Mouse (Mus musculus) megakaryocyte, embryonic 14.5 days (primary cell): ENCODE data around the gene Hexdc.

Source experiments
- FLI1 ChIP-seq: IDR thresholded peaks from 2 replicates; pipeline ENCODE4 v1.6.1; 2012; ENCODE audit warnings: low read length, inconsistent platforms, mixed read lengths
- GATA1 ChIP-seq: IDR thresholded peaks from 3 replicates; pipeline ENCODE4 v1.6.1; 2012; ENCODE audit warnings: mixed read lengths, low read length, inconsistent platforms, borderline replicate concordance

DNA sequence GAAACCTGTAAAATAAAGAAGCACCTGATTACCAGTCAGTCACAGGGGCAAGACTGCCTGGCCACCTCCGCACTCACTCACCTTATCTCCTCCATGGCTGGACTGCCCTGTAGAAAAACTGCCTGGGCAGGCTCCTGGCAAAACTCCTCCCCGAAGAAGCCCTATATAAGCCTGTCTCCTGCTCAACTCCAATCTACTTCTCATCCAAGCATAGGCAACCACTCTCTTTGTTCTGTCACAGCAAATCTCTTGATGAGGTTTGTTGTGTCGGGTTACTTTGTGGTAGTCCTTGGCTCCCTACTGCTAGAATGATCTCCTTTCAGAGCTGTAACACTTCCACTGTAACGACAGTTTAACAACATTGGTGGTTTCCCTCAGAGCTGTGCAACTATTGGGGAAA is 28.5 kb downstream of the Hexdc start:
- TF ChIP-seq GATA1 (no peak), FLI1 (no peak)
